Mouse (Mus musculus) left cerebral cortex, postnatal 4 days (tissue): ENCODE data around the gene Smad3. TPM values are rescaled to one million over a fixed set of nuclear protein-coding genes. Genes with fewer than 3 reads are reported as not detected.

ENCODE experiments used
- DNase-seq: peaks from one replicate; pipeline ENCODE4 v3.0.0-alpha.2; 2022
- intact Hi-C: fragments of 180-260 bp; cut with DNase I; formaldehyde crosslinking; loops from one replicate; pipeline ENCODE4 v1.15.1; 2025
- total RNA-seq, 2 experiments: library from RNA; stranded (reverse); gene quantifications; 2 replicates each; pipeline ENCODE4 v1.2.3; 2021

Gene Smad3
- total RNA-seq, 2 experiments from 2014 or later, result 16.0 to 20.4 TPM

DNA sequence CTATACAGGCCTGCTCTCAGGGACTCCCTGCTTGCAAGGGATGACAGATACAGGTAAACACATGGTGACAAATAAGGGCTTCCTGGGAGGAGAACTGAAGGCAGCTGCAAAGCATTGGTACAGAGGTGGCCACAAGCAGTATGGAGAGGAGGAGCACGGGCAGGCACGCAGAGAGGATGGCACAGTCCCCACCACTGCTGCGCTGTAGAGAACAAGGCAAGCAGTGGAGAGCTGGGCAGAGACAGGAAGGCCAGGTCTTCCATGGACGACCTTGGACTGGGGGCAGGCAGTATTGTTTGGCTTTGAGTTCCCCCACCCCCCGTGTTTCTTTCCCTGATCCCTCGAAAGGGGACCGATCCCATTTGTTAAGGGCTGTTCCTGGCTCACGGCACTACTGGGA lies 112.7 kb downstream of the Smad3 start:
- intact Hi-C loops, result no loop called here
- DNase-seq, result no peak

GRCm38 (mm10) chr9:63644011-63644410 lies 113.8 kb downstream of the Smad3 start:
- no peak for DNase-seq
- intact Hi-C loops, result no loop called here

DNA sequence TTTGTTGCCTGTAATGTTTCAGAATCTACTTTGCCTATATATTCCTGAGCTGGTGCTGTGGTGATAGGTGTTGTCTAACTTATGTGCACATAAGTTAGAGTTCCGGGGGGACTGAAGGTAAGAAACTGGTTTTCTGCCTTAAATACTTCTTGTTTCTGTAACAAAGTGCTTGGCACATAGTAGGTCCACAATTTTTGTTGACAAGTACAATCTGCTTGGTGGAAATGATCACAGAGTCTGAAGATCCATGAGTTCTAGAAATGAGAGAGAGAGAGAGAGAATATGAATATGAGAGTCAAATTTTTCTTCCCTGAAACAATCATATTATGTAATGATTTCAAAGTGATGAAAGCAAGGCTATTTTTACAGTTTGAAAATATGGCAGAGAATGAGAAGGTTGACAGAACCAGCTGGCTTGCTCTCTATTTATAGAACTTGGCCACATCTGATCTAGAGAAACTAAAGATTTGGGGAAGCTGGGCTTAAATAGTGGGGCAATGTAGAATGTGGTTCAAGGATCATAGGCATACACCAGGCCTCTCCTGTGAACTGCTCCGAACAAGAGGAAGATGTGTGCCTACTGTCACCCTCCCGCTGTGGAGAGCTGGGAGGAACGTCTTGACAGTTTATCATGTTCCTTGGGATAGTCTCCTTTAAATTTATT lies 115.7 kb downstream of the Smad3 start:
- intact Hi-C loops, result no loop called here
- no peak for DNase-seq

GRCm38 (mm10) chr9:63636113-63636512 lies 121.7 kb downstream of the Smad3 start:
- DNase-seq, result no peak

GRCm38 (mm10) chr9:63633334-63633733 lies 124.5 kb downstream of the Smad3 start:
- intact Hi-C loops, result loop anchor here (10.0 kb wide), 1 partner anchor 211 kb away; no protein-coding TSS in a partner anchor
- no peak for DNase-seq

More at GRCm38 (mm10) chr9:63636113-63636512, 121.7 kb downstream of the Smad3 start:
- intact Hi-C loops, result loop anchor here (10.0 kb wide), 1 partner anchor 209 kb away; no protein-coding TSS in a partner anchor

DNA sequence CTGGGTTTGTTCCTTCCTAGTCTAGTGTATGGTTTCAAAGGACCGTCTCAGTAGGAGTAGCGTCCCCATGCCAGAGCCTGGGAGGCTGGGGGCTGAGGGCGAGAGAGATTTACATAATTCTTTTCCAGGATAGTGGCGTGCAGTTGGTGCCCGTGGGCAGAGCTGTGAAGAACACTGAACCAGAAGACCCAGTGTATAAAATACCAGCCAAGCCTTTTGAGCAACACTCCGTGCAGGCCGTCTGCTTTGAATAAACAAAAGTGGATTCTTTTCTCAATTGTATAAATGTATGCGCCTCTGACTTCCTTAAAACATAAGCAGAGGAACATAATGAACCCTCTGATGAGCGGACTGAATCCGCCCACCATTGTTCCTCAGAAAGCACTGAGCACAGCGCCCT lies 124.9 kb downstream of the Smad3 start:
- DNase-seq, result no peak
- intact Hi-C loops, result loop anchor here (10.0 kb wide), 1 partner anchor 212 kb away; no protein-coding TSS in a partner anchor

DNA sequence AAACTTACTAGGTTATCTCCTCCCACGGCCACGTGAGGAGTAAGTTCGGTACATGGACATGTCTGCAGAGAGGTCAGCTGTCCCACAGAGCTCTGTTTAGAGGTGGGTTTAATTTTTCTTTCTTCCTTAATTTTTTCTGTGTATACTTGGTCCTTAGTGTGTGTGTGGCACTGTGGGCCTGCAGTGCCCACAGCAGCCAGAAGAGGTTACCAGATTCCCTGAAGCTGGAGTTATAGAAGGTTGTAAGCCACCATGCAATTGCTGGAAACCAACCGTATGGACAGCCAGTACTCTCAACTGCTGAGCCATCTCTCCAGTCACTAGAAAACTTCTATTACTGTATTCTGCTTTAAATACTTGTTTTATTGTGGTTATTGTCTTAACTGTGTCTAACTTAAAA lies 125.7 kb downstream of the Smad3 start:
- intact Hi-C loops, result loop anchor here (10.0 kb wide), 1 partner anchor 213 kb away; no protein-coding TSS in a partner anchor
- no peak for DNase-seq

DNA sequence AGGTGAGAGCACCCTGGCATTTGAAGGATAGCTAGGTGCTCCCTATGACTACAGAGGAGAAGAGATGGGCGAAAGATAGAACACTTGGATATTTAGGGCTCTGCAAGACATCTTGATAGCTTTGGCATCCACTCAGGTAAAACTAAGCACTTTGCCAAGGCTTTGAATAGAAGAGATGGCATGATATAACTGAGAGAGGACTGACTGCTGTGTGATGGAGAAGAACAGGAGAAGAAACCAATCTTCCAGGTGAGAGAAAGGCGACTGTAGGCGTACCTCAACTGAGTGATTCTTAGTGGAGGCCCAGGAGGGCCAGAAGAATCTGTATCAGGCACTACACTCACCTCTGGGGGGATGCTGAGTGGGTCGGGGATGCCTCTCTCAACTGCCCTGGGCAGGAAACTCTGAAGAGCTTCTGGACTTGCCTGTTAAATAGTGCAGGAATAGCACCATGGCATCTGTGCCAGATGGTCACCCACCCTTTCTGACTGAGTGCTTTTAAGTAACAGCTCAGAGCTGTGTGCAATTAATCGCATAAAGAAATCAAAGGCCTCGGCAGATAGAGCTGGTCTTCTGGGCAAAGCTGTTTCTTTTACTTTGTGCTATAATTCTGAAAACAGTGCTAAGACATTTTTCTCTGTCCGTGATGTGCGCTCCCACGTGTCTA lies 132.6 kb downstream of the Smad3 start:
- no peak for DNase-seq
- intact Hi-C loops, result no loop called here

- intact Hi-C loops, result no loop called here
- DNase-seq, result no peak
Observed at GRCm38 (mm10) chr9:63623895-63624569, 133.8 kb downstream of the Smad3 start.

DNA sequence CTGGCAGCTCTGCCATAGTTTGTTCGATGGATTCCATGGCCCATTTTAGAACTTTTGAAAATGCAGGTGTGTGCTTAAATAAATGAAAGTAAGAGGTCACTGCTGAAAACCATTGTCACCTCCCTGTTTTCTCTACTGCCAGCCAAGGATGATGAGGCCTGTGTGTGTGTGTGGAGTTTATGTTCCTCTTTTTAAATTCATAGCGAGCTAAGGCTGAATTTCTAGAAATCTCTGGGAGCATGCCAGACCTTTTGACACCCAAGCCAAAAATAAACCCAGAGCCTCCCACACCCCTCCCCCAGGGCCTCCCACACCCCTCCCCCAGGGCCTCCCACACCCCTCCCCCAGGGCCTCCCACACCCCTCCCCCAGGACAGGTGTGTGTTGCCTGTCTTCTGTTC lies 139.8 kb downstream of the Smad3 start:
- no peak for DNase-seq

GRCm38 (mm10) chr9:63614018-63614985 lies 143.5 kb downstream of the Smad3 start:
- intact Hi-C loops, result no loop called here
- DNase-seq, result no peak

More for the DNA sequence above, 139.8 kb downstream of the Smad3 start:
- intact Hi-C loops, result no loop called here

DNA sequence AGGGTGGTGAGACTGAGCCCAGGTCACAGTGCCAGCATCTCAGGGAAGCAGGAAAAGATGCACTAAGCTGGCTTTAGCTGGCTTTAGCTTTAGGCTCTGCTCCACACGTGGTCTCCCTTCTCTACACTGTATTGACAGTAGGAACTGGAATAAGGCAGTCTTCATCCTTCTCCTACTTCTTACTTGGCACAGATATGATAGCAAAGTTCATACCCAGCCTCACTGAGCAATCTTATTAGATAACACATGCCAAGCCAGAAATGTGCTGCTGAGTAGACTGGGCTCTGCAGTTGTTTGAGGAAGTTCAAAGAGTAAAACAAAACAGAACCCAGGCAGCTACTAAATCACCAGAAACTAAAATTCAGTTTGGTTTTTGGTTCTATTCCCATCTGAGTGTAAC lies 144.2 kb downstream of the Smad3 start:
- DNase-seq, result no peak
- intact Hi-C loops, result no loop called here

DNA sequence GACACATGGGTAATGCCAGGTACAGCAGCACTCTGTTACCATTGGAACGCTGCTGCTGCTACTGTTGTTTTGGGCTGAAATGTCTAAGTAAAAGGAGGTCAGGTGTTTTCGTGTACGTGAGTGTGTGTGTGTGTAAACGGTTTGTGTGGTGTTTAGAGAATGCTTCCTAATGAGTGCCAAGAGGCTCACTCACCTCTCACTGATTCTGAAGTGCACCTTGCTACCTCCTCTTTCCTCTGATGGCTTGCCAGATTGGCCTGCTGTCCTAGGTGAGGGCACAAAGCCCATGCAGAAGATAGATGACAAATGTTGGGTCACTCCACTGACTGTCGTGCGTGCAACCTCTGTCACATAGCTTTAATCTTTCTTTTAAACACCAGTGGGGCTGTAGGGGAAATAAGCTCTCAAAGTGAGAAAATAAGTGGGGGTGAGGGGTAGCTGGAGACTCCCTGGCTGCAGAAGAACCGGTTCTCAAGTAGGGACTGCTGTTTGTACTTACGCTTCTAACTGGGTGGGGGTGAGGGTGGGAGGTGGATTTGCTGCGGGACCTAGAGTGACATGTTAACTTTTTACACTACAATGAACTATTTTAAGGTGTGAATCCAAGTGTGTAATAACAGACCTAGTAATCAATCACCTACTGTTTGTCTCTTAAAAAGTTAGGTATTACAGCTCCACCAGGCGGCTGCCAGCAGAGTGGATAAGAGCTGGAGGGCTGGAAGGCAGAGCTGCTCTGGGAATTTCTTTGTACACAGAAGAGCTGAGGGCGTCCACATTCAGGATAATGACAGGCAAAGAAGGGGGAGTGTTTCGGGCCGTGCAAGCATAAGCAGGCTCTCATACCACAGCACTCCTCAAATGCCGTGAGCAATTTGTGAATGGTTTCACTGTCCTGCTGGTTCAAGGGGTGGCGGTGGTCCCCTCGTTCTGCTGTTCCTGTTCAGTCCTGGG lies 145.0 kb downstream of the Smad3 start:
- intact Hi-C loops, result no loop called here
- DNase-seq, result peak; percentile 19

DNA sequence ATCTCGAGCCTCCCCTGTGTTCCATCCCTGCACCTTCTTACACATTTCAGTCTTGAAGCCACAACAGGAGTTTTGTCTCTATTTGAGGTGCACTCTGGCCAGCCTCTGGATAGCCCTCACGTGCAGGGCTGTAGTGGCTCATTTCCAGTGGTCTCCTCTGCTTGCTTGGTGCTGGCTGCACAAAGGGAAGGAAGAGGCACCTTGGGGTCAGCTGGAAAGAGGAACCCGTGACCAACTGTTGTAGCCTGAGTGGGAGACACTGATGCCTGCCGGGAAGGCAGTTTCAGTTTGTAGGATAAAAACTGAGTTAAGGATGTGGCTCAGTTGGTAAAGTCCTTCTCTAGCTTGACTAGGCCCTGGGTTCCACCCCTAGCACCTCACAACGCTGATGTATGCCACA lies 145.8 kb downstream of the Smad3 start:
- no peak for DNase-seq
- intact Hi-C loops, result no loop called here

GRCm38 (mm10) chr9:63610841-63611366 lies 146.9 kb downstream of the Smad3 start:
- intact Hi-C loops, result no loop called here
- peak; percentile 34 for DNase-seq

GRCm38 (mm10) chr9:63610231-63610630 lies 147.6 kb downstream of the Smad3 start:
- intact Hi-C loops, result no loop called here
- DNase-seq, result no peak

DNA sequence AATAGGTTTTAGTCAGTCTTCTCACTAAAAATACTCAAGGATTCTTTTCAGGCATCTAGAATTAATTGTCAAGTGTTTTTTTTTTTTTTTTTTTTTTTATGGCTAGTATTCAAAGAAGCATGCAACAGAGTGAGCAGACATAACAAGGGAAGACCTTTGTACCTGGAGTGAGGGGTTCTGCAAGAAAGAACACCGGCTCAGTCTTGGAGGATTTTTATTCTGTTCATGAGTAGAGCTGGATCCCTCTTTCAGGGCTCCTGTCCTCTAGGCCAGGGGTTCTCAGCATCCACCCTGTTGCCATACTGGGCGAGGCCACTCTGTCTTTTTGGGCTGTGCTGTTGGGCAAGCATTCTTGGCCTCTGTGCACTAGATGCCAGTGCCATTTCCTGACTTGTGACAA lies 148.0 kb downstream of the Smad3 start:
- no peak for DNase-seq
- intact Hi-C loops, result loop anchor here (10.0 kb wide), 1 partner anchor 475 kb away; no protein-coding TSS in a partner anchor

DNA sequence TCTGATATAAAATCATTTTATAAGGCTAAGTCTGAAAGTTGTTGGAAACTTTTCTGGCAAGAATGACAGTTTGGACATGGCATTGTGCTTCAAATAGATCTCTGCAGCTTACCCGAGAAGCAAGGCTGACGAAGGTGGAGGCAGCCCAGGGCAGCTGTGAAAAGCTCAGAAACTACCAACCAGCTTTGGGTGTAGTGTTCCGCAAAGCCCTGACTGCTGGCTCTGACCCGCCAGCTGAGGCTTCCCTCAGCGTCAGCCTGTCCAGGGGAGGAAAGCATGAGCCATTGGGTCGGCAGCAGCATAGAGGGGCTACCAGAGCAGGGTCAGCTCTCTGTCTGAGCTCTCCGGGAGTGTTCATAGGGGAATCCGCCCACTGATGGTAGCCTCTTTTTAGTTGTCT lies 148.5 kb downstream of the Smad3 start:
- DNase-seq, result no peak
- intact Hi-C loops, result loop anchor here (10.0 kb wide), 1 partner anchor 474 kb away; no protein-coding TSS in a partner anchor

DNA sequence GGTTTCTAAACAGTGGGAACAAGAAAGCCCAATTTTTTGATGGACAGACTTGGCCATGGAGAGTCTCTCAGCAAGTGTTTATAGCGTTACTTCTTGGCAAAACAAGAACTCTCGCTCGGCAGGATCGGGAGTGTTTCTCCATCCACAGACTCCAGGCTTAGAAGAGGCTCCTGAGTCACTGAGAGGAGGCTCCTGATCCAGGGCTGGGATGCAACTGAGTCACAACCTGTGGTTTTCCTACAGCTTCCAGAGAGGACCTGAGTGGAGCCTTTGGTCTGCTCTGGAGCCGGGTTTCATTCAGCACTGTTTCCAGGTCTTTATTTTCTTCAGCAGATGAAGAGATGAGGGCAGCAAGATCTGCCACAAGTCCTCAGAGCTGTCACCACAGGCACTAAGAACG lies 149.8 kb downstream of the Smad3 start:
- DNase-seq, result no peak

More for the DNA sequence above, 149.8 kb downstream of the Smad3 start:
- intact Hi-C loops, result loop anchor here (10.0 kb wide), 1 partner anchor 473 kb away; no protein-coding TSS in a partner anchor
